Mouse (Mus musculus) erythroblast, embryonic 14.5 days (primary cell): ENCODE data around the gene Ap1b1.

ENCODE experiments used
- GATA1 ChIP-seq: IDR thresholded peaks from 2 replicates; pipeline ENCODE4 v1.6.1; 2012; ENCODE audit warnings: low read length, inconsistent platforms, mixed read lengths
- TAL1 ChIP-seq: IDR thresholded peaks from 3 replicates; pipeline ENCODE4 v1.6.1; 2012; ENCODE audit warnings: low read length, inconsistent platforms, mixed read lengths

- TF ChIP-seq GATA1, result no peak
- TF ChIP-seq TAL1, result no peak
Measured at GRCm38 (mm10) chr11:5074882-5075281, 88.3 kb downstream of the Ap1b1 start.
